Comparison of ENCODE assay signal across 13 mouse cellular contexts in genomic region chr10:30840824-30841223, GRCm38 (mm10). TPM values are rescaled to one million over a fixed set of nuclear protein-coding genes. Genes with fewer than 3 reads are reported as not detected.
DNase-seq lines count a peak whose midpoint lies in the region; ATAC-seq and TF ChIP-seq lines count a peak whose summit lies in the region.
"Had no signal": no experiment of that assay in that cellular context is flagged by ENCODE, and none has a peak within 500 bp of the region (broad histone marks: within the 10 kb centered on the region; RNA-seq: fewer than 3 reads in every experiment).

No protein-coding gene starts in this region.

- intact Hi-C loops in gastrocnemius, adult 2 months (cut with DNase I): loop anchor here (5.0 to 10.0 kb wide), 2 partner anchors 456 to 764 kb away; partner anchors contain the start of gene Rnf217
- intact Hi-C loops in gastrocnemius, postnatal 36 days (cut with DNase I): no loop called here

- 75% methylated on average over 5 of the region's 5 CpGs for WGBS in hindbrain, embryonic 12.5 days
- 88% methylated on average over 5 of the region's 5 CpGs for WGBS in neural tube, embryonic 15.5 days

- no peak for ATAC-seq in hindbrain, embryonic 12.5 days (ENCODE audit: low FRiP score)
- ATAC-seq in neural tube, embryonic 15.5 days (ENCODE audit: low FRiP score): no peak
- ATAC-seq: inflammation-experienced regulatory T-cells, adult 6 months had no signal

- H3K27me3 ChIP-seq in hindbrain, embryonic 12.5 days: peaks cover 41% of the 10 kb centered on the region
- H3K27me3 ChIP-seq in neural tube, embryonic 15.5 days (replicated peaks): peaks cover 19% of the 10 kb centered on the region

- H3K4me1 ChIP-seq in hindbrain, embryonic 12.5 days: peaks cover 23% of the 10 kb centered on the region
- H3K4me1 ChIP-seq in neural tube, embryonic 15.5 days: peaks cover 25% of the 10 kb centered on the region

- peak overlapping the region; percentile 9; the same call in 1 of the 2 replicates for H3K4me3 ChIP-seq in gastrocnemius, adult 2 months
- peak overlapping the region; percentile 95; the same call in 1 of the 2 replicates for H3K4me3 ChIP-seq in layer of hippocampus, adult 2 months
- no peak overlapping the region for H3K4me3 ChIP-seq in hindbrain, embryonic 12.5 days
- H3K4me3 ChIP-seq in neural tube, embryonic 15.5 days (replicated peaks): peak overlapping the region; percentile 73
- H3K4me3 ChIP-seq: limb, embryonic 12.5 days had no signal

- no peak overlapping the region for H3K9ac ChIP-seq in hindbrain, embryonic 12.5 days
- no peak overlapping the region for H3K9ac ChIP-seq in neural tube, embryonic 15.5 days (replicated peaks)
- H3K9ac ChIP-seq: limb, embryonic 12.5 days; lung, embryonic 15.5 days had no signal

- H3K9me3 ChIP-seq in hindbrain, embryonic 12.5 days (replicated peaks): no peaks in the 10 kb centered on the region
- no peaks in the 10 kb centered on the region for H3K9me3 ChIP-seq in neural tube, embryonic 15.5 days (replicated peaks)
- H3K9me3 ChIP-seq: limb, embryonic 12.5 days; lung, embryonic 15.5 days had no signal

- no peak for TF ChIP-seq CTCF in gastrocnemius, adult 2 months (IDR thresholded peaks at IDR 0.05)
- TF ChIP-seq CTCF in layer of hippocampus, adult 2 months (conservative IDR thresholded peaks at IDR 0.05): no peak

- DNase-seq in gastrocnemius, adult 2 months: no peak
- no peak for DNase-seq in gastrocnemius, postnatal 36 days
- DNase-seq in layer of hippocampus, adult 2 months (ENCODE audit: low spot score in 2 of 2): no peak
- DNase-seq in layer of hippocampus, postnatal 10 days (ENCODE audit: low spot score in 2 of 2): no peak
- no peak for DNase-seq in adrenal gland, adult (ENCODE audit: inconsistent age in 2 of 2, low spot score in 1 of 2)
- no peak for DNase-seq in urinary bladder, postnatal 25 days (ENCODE audit: low spot score)
- DNase-seq: adrenal gland, adult 8-10 months; thymus, adult 18-20 months had no signal

- no peak overlapping the region for H3K27ac ChIP-seq in gastrocnemius, adult 2 months
- no peak overlapping the region for H3K27ac ChIP-seq in layer of hippocampus, adult 2 months
- no peak overlapping the region for H3K27ac ChIP-seq in hindbrain, embryonic 12.5 days
- H3K27ac ChIP-seq in neural tube, embryonic 15.5 days (replicated peaks): no peak overlapping the region
- H3K27ac ChIP-seq: limb, embryonic 12.5 days; lung, embryonic 15.5 days had no signal

- 0 out of 2 replicates have a peak overlapping the region, but pooled peaks have one; percentile 2 for H3K4me2 ChIP-seq in hindbrain, embryonic 12.5 days (replicated peaks)
- peak overlapping the region; percentile 82 for H3K4me2 ChIP-seq in neural tube, embryonic 15.5 days
- H3K4me2 ChIP-seq: lung, embryonic 15.5 days had no signal

- H3K36me3 ChIP-seq in hindbrain, embryonic 12.5 days: no peaks in the 10 kb centered on the region
- 0 out of 2 replicates have a peak, but pooled peaks cover 2% of the 10 kb centered on the region for H3K36me3 ChIP-seq in neural tube, embryonic 15.5 days
- H3K36me3 ChIP-seq: limb, embryonic 12.5 days; lung, embryonic 15.5 days had no signal

RNA-seq across cellular contexts. Expression of gene Hey2, which starts 1.8 kb away (rescaled TPM):
- under 1 TPM; 0.42 to 0.51 TPM for total RNA-seq in gastrocnemius, adult 2 months (2021)
- under 1 TPM; 0.37 to 0.43 TPM for total RNA-seq in gastrocnemius, postnatal 36 days (2021)
- 1 to 10 TPM; 5.4 to 7.4 TPM for total RNA-seq in layer of hippocampus, adult 2 months (2021)
- total RNA-seq in layer of hippocampus, postnatal 10 days (2021): 1 to 10 TPM; 3.5 to 4.9 TPM
- polyA plus RNA-seq in hindbrain, embryonic 12.5 days (2016; fragmentation: Nextera tagmentation; extraction: Ambion mirVana): 6.7 and 8.1 TPM in 2 replicates
- 9.8 and 11.3 TPM in 2 replicates for polyA plus RNA-seq in neural tube, embryonic 15.5 days (2015; fragmentation: Nextera tagmentation; extraction: Ambion mirVana)

RNA-seq across cellular contexts. Expression of gene Ncoa7, which starts 37.7 kb away (rescaled TPM):
- 1 to 10 TPM; 1.5 to 2.8 TPM for total RNA-seq in gastrocnemius, adult 2 months (2021)
- total RNA-seq in gastrocnemius, postnatal 36 days (2021): 1 to 10 TPM; 2.1 to 2.5 TPM
- total RNA-seq in layer of hippocampus, adult 2 months (2021): 10 to 100 TPM; 98.8 to 99.0 TPM
- total RNA-seq in layer of hippocampus, postnatal 10 days (2021): 10 to 100 TPM; 88.3 to 94.8 TPM
- 8.6 and 11.3 TPM in 2 replicates for polyA plus RNA-seq in hindbrain, embryonic 12.5 days (2016; fragmentation: Nextera tagmentation; extraction: Ambion mirVana)
- polyA plus RNA-seq in neural tube, embryonic 15.5 days (2015; fragmentation: Nextera tagmentation; extraction: Ambion mirVana): 22.7 and 23.1 TPM in 2 replicates

Comparison
In these comparisons a context has a peak if more than half of its experiments do, and no peak if none do; other contexts are left out.
1. RNA of gene Ncoa7, which starts 37.7 kb away (total RNA-seq): 98.8 to 99.0 TPM in layer of hippocampus, adult 2 months and 88.3 to 94.8 TPM in layer of hippocampus, postnatal 10 days; 1.5 to 2.8 TPM in gastrocnemius, adult 2 months and 2.1 to 2.5 TPM in gastrocnemius, postnatal 36 days; every median in the first group is over 10 times any median in the second.